Mouse (Mus musculus): ENCODE measurements around the gene Prdm12.

Gene Prdm12

DNA sequence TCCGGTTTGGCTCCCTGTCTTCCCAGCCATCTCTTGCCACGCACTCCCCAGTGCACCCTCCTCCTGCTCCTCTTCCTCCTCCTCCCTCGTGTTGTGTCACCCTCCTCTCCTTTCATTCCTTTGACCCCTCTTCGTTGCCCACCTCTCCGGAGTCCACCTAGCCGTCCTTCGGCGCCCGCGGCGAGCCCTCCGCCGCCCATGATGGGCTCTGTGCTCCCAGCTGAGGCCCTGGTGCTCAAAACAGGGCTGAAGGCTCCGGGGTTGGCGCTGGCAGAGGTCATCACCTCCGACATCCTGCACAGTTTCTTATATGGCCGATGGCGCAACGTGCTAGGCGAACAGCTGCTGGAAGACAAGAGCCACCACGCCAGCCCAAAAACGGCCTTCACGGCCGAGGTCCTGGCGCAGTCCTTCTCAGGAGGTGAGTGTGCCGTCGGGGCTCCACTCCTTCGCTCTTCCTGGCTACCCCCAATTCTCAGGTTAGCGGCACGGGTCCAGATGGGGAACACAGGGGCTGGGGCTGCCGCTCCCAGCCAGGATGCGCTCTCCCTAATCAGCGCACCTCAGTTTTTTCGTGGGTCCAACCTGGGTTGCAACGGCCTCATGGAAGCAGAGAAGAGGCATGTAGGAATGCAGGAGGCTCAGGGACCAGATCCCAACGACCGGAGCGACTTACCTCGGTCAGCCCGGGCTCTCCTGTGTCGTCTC lies at the start of gene Prdm12:
Gene Prdm12 (plus strand): TSS at position 137 of the 708 bp plus-strand sequence.
- in situ Hi-C loops (cut with MboI, MseI): no loop called here

- in situ Hi-C loops (cut with MboI, MseI): no loop called here
These were observed 47.9 kb upstream of the Prdm12 start for GRCm38 (mm10) chr2:31591799-31592484.

DNA sequence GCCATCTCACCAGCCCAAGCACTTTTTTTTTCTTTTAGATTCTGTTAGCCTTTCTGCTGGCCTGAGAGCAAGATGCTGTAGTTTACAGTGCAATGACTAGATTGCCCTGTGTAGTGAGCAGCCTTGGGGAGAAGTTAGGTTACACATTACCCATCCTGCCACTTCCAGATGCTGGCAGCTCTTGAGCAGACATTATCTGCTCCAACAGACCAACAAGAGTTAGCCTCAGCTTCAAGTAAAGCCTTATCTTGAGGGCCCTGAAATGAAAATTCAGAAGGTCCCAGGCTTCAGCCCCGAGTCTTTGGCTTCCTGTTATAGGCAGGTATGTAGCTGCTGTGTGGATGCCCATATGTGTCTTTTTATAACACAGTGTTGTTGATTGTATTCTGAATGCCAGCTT lies 32.3 kb upstream of the Prdm12 start:
- in situ Hi-C loops (cut with MboI, MseI): no loop called here

- in situ Hi-C loops (cut with MboI, MseI): no loop called here
These were observed 30.0 kb upstream of the Prdm12 start for GRCm38 (mm10) chr2:31609859-31610261.

DNA sequence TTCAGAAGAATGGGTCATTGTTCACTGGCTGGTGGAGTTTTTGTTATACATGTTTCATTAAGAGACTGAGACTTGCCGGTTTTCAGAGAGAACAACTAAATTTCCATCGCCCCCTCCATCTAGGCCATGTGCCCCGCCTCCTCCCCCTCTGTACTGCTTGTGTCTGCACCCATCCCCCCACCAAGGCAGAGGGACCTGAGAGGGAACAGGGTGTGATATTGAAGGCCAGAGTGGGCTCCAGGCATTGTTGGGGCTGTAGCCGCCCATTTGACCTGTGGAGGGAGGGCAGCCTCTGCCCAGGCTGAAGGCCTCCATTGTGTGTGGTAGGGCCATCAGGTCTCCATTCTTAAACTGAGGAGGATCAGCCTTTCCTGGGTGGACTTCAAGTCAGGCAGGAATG lies 28.9 kb upstream of the Prdm12 start:
- in situ Hi-C loops (cut with MboI, MseI): no loop called here

DNA sequence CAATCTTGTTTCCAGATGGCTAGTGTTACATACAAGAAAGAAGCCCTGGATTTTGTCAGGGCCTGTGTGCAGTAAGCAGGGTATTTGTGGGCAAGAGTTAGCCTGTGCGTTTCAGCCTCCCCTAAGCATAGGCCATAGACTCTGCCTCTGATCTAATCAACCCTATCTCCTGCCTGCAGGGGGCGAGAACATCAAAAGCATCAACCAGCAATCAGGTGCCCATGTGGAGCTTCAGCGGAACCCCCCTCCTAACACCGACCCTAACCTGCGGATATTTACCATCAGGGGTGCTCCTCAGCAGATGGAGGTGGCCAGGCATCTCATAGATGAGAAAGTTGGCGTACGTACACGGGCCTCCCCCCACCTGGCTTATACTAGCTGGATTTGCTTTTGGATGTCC lies 28.4 kb upstream of the Prdm12 start:
- in situ Hi-C loops (cut with MboI, MseI): no loop called here

DNA sequence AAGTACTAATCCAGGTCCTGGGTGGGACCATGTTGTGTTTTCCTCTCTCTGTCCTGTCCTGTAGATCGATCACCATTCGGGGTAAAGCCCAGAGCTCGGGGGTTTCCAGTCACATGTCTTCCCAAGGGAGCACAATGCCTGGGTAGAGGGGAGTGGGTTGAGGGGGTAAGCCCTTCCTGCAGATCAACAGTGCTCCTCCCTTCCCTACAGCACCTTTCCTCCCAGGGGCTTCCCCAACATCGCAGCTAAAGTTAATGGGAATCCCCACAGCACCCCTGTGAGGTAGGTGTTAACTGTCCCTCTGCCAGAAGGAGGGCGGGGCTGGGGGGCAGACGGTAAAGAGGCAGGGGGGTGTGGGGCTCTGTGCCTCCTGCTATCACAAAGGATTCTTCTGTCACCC lies 27.2 kb upstream of the Prdm12 start:
- in situ Hi-C loops (cut with MboI, MseI): no loop called here

DNA sequence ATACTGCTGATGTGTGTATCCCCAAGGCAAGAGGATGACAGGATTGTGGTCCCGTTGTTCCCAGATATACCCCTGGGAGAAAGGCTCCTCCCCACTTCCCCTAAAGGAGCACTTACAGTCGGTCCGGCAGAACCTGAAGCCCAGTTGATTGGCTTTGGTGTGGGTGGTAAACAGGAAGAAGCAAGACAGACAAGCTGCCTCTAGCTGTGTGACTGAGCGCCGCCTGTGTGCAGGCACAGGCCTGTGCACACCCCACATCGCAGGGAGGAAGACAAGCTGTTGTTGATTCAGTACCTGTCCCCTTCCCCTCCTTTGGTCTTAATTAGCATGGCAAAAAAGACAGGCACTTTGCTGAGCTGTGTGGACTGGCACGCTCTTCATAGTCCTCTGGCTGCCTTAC lies 26.1 kb upstream of the Prdm12 start:
- in situ Hi-C loops (cut with MboI, MseI): no loop called here

DNA sequence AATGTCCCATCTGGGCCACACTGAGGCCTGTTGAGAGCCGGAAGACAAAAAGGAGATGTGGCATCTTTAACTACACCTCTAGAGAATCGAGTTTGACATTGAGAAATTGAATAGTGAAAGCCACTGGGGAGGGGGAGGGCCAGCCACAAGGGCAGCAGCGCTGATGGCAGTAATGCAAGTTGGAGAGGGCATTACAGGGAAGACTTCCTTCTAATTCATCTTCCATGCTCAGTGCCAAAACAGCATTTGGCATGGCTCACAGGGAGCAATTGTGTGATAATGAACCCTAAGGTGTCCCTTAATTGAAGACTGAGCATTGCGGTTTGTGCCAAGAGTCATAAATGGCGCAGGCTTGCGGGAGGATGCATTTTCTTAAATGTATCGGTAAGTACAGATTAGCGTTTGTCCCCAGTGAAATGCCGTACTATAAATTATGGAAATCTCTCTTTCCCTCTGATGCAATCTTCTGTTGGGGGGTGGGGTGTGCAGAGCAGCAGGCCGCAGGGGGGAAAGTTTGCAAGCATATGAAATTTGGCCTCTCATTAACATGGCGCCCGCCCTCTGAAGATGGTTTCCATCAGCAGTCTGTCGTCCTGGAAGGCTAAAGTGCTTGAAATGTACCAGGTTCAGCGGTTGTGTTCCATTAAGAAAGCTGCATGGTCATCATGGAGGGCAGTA lies 21.2 kb upstream of the Prdm12 start:
- in situ Hi-C loops (cut with MboI, MseI): no loop called here

DNA sequence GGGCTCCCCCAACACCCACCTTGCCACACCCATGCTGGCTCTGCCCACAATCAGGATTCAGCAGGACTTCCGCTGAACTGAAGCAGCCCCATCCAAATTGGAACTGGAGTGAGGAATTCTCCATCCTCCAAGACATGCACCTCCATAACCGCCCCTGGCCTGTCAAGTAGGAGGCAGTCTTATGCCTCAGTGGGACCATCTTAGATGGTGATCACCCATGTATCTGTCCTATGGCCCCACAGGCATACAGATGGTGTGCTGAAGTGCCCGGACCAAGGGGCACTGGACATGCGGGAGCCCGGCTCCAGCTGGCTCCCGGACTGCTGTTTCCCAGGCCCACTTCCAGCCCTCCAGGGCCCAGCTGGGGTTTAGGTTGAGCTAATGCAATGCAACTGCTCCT lies 20.6 kb upstream of the Prdm12 start:
- in situ Hi-C loops (cut with MboI, MseI): no loop called here

DNA sequence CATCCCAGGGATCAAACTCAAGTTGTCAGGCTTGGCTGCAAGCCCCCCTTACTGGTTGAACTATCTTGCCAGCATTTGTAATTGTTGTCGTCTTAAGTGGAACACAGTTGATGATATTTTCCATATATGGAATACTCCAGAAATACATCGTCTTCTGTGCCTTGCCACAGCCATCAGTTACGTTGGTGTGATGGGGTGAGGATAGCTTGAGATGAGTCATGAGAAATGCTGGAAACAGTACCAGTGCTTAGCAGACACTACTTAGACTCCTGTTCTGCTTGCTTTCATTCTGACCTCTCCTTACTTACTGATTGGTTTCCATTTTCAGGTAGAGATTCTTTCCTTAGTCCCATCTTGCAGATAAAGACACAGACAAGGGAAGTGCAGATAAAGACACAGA lies 6.3 kb upstream of the Prdm12 start:
- in situ Hi-C loops (cut with MboI, MseI): no loop called here

- in situ Hi-C loops (cut with MboI, MseI): no loop called here
These were observed 4.3 kb upstream of the Prdm12 start for GRCm38 (mm10) chr2:31635281-31636137.

DNA sequence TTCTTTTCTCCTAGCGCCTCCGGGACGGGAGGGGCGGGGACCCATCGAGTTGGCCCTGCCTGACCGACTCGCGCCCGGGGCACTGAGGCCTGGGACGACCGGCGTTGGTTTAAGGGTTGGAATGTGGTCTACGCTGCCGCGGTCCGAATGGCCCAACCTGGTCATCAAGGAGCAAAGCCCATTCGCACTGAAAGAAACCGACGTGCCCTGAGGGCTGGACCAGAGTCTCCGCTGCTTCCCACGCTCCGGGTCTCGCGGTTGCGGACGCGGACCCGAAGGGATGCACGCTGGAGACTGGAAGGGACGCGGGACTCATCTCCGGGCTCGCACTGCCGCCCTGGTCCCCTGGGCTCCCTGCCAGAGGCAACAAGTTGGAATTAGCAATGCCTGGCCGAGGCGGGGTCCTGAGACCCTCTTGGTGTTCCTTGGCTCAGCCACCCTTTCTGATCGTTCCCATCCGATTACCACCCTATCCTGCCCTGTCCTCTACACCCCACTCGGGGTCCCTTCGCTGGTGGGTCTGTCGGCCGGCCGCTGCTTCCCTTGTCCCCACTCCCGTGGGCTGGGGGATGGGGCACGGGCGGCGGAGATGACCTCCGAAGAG lies 3.6 kb upstream of the Prdm12 start:
- in situ Hi-C loops (cut with MboI, MseI): no loop called here

- in situ Hi-C loops (cut with MboI, MseI): no loop called here
These were observed 3.1 kb upstream of the Prdm12 start for GRCm38 (mm10) chr2:31636742-31637141.

- in situ Hi-C loops (cut with MboI, MseI): no loop called here
These were observed 2.5 kb upstream of the Prdm12 start for GRCm38 (mm10) chr2:31637311-31637710.

DNA sequence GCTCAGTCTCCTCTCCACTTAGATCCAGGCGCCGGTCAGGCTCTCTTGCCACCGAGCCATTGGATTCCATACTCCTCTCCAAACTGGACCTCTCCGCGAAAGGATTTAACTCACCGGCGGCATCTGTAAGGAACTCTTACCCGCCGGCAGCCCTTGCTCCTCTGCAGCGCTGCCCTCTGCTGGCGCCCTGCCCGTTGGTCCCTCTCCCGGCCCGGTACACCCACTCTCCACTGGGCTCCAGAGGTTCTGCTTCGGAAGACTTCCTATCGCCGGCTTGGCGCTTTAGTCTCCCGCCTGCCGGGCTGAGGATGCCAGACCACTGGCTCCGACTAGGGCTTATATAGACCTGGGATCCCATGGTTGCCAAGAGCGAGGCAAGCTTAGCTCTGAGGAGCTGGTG lies 2.0 kb upstream of the Prdm12 start:
- in situ Hi-C loops (cut with MboI, MseI): no loop called here

DNA sequence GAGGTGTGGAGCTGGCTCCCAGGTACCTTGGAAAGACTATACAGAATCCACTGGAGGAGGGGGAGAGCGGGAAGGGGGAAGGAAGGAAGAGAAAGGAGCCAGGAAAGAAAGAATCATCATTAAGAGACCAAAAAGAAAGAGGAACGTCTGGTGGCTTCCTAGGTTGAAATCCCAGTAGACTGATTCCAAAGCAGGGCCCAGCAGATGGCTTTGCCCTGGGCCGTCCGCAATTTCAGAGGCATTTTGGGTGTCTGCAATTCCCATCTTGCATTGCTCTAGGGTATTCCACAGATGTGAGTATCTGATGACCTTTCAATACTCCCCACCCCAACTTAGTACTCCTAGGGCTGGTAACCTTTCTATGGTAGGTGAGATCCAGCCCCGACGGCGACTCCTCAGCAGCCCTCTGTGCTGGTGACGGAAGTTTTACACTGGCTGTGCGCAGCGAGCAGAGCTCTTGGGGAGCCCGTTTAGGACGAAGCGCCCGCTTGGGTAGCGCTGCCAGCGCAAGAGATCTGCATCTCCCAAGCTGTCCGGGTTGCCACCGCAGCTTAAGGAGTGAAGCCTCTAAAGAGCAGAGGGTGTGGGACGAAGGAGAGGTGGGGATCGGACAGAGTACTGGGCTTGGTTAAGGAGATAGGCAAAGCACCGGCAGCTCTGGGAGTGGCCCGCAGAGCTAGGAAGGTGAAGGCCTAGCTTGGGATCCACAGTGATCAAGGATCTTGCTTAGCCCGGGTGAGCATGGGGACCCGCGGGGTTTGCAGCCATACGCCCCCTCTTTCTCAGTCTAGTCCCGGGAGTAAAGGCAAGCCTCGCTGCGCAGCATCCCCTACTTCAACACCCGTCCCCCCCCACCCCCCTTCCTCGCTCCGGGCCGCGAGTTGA lies 1.0 kb upstream of the Prdm12 start:
- in situ Hi-C loops (cut with MboI, MseI): no loop called here

DNA sequence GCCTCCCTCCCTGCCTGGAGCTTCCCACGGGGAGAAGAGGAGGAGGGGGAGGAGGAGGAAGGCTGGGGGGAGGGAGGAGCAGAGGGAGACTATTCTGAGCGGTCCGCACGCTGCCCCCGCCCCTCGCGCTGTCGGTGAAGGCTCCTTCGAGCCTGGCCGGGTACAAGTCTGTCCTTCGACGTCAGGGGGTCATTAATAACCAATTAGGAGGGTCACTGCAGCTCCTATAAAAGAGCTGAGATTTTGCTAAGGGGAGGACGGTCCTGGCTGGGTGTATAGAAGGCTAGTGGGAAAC lies 424 bp upstream of the Prdm12 start:
- in situ Hi-C loops (cut with MboI, MseI): no loop called here

- in situ Hi-C loops (cut with MboI, MseI): no loop called here
These were observed 1.0 kb downstream of the Prdm12 start for GRCm38 (mm10) chr2:31640609-31641507.

DNA sequence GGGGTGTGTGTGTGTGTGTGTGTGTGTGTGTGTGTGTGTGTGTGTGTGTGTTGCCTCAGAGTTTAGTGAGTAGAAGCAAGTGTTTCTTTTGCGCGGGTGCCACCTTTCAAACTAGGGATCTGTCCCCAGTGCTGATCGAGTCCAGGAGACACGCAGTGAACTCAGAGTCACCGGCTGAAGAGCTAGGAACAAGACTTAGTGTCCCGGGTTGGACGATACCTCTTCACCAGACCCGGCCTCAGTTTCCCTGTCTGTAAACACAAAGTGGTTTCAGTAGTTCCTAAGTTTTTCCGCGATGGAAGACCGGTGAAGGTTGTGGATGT lies 1.6 kb downstream of the Prdm12 start:
- in situ Hi-C loops (cut with MboI, MseI): no loop called here
